Mouse (Mus musculus): Measurements from ENCODE around the gene Arhgap32. TPM values are rescaled to one million over a fixed set of nuclear protein-coding genes. Genes with fewer than 3 reads are reported as not detected.
A peak's percentile ranks its signal among the peaks of the same experiment; 100 is the strongest.

The Arhgap32 gene
- polyA plus RNA-seq, 1 experiment from 2014 or later = 7.4 TPM

- WGBS = 73% methylated on average over 7 of the region's 7 CpGs
- ATAC-seq (ENCODE audit: low FRiP score, low read depth) = no peak
- H3K4me1 ChIP-seq = no peaks in the 10 kb centered on the region
- no peaks in the 10 kb centered on the region for H3K36me3 ChIP-seq
- H3K9me3 ChIP-seq = no peaks in the 10 kb centered on the region
- H3K27me3 ChIP-seq = no peaks in the 10 kb centered on the region
- no peak overlapping the region for H3K4me2 ChIP-seq (replicated peaks)
- no peak overlapping the region for H3K27ac ChIP-seq (replicated peaks)
- H3K9ac ChIP-seq (replicated peaks) = no peak overlapping the region
- no peak overlapping the region for H3K4me3 ChIP-seq
These were observed 175.7 kb downstream of the Arhgap32 start for GRCm38 (mm10) chr9:32291618-32292017.

GRCm38 (mm10) chr9:32292686-32293085, 176.8 kb downstream of the Arhgap32 start:
- Histone ChIP-seq H3K27me3 (no peaks in the 10 kb centered on the region), H3K4me1 (no peaks in the 10 kb centered on the region), H3K9me3 (no peaks in the 10 kb centered on the region), H3K27ac (replicated peaks) (no peak overlapping the region), H3K4me2 (replicated peaks) (no peak overlapping the region), H3K9ac (replicated peaks) (no peak overlapping the region), H3K4me3 (no peak overlapping the region), H3K36me3 (no peaks in the 10 kb centered on the region)
- 57% methylated on average over 5 of the region's 5 CpGs for WGBS
- ATAC-seq (ENCODE audit: low FRiP score, low read depth) = no peak

GRCm38 (mm10) chr9:32295061-32295800, 179.3 kb downstream of the Arhgap32 start:
- no peaks in the 10 kb centered on the region for H3K36me3 ChIP-seq
- ATAC-seq (ENCODE audit: low FRiP score, low read depth) = no peak
- no peaks in the 10 kb centered on the region for H3K27me3 ChIP-seq
- 92% methylated on average over 9 of the region's 9 CpGs for WGBS
- H3K4me1 ChIP-seq = no peaks in the 10 kb centered on the region
- no peak overlapping the region for H3K9ac ChIP-seq (replicated peaks)
- no peaks in the 10 kb centered on the region for H3K9me3 ChIP-seq
- no peak overlapping the region for H3K4me2 ChIP-seq (replicated peaks)
- no peak overlapping the region for H3K4me3 ChIP-seq
- no peak overlapping the region for H3K27ac ChIP-seq (replicated peaks)

GRCm38 (mm10) chr9:32302501-32303150, 186.7 kb downstream of the Arhgap32 start:
- 63% methylated on average over 13 of the region's 13 CpGs for WGBS

GRCm38 (mm10) chr9:32311786-32312185, 195.8 kb downstream of the Arhgap32 start:
- Histone ChIP-seq H3K27ac (replicated peaks) (no peak overlapping the region), H3K4me3 (no peak overlapping the region), H3K36me3 (no peaks in the 10 kb centered on the region), H3K27me3 (no peaks in the 10 kb centered on the region), H3K9me3 (no peaks in the 10 kb centered on the region), H3K4me2 (replicated peaks) (no peak overlapping the region), H3K4me1 (0 out of 2 replicates have a peak, but pooled peaks cover 5% of the 10 kb centered on the region), H3K9ac (replicated peaks) (no peak overlapping the region)
- peak; percentile 54; the same call in 1 of the 2 replicates for ATAC-seq (ENCODE audit: low FRiP score, low read depth)
- WGBS = 69% methylated on average over 14 of the region's 14 CpGs

More at GRCm38 (mm10) chr9:32302501-32303150, 186.7 kb downstream of the Arhgap32 start:
- Histone ChIP-seq H3K27me3 (no peaks in the 10 kb centered on the region), H3K9ac (replicated peaks) (no peak overlapping the region), H3K27ac (replicated peaks) (no peak overlapping the region), H3K4me1 (peaks cover 11% of the 10 kb centered on the region; the same call in 1 of the 2 replicates), H3K4me3 (no peak overlapping the region), H3K36me3 (no peaks in the 10 kb centered on the region), H3K9me3 (no peaks in the 10 kb centered on the region), H3K4me2 (replicated peaks) (0 out of 2 replicates have a peak overlapping the region, but pooled peaks have one; percentile 5)
- peak; percentile 92 for ATAC-seq (ENCODE audit: low FRiP score, low read depth)

GRCm38 (mm10) chr9:32312208-32312607, 196.3 kb downstream of the Arhgap32 start:
- Histone ChIP-seq H3K9me3 (no peaks in the 10 kb centered on the region), H3K4me2 (replicated peaks) (no peak overlapping the region), H3K9ac (replicated peaks) (no peak overlapping the region), H3K27ac (replicated peaks) (no peak overlapping the region), H3K4me3 (no peak overlapping the region), H3K4me1 (0 out of 2 replicates have a peak, but pooled peaks cover 5% of the 10 kb centered on the region), H3K27me3 (no peaks in the 10 kb centered on the region), H3K36me3 (no peaks in the 10 kb centered on the region)
- WGBS = 84% methylated on average over 4 of the region's 4 CpGs
- ATAC-seq (ENCODE audit: low FRiP score, low read depth) = no peak

GRCm38 (mm10) chr9:32314071-32314470, 198.1 kb downstream of the Arhgap32 start:
- no peaks in the 10 kb centered on the region for H3K27me3 ChIP-seq
- H3K36me3 ChIP-seq = no peaks in the 10 kb centered on the region
- 0 out of 2 replicates have a peak, but pooled peaks cover 5% of the 10 kb centered on the region for H3K4me1 ChIP-seq
- no peak for ATAC-seq (ENCODE audit: low FRiP score, low read depth)
- H3K9ac ChIP-seq (replicated peaks) = no peak overlapping the region
- H3K27ac ChIP-seq (replicated peaks) = no peak overlapping the region
- H3K9me3 ChIP-seq = no peaks in the 10 kb centered on the region
- no peak overlapping the region for H3K4me2 ChIP-seq (replicated peaks)
- H3K4me3 ChIP-seq = no peak overlapping the region
- 84% methylated on average over 3 of the region's 3 CpGs for WGBS

GRCm38 (mm10) chr9:32315999-32316398, 200.1 kb downstream of the Arhgap32 start:
- Histone ChIP-seq H3K4me3 (no peak overlapping the region), H3K27ac (replicated peaks) (no peak overlapping the region), H3K27me3 (no peaks in the 10 kb centered on the region), H3K36me3 (no peaks in the 10 kb centered on the region), H3K4me1 (peaks cover 10% of the 10 kb centered on the region; the same call in 1 of the 2 replicates), H3K9me3 (no peaks in the 10 kb centered on the region), H3K9ac (replicated peaks) (no peak overlapping the region), H3K4me2 (replicated peaks) (no peak overlapping the region)
- ATAC-seq (ENCODE audit: low FRiP score, low read depth) = no peak
- 92% methylated on average over 3 of the region's 3 CpGs for whole genome bisulfite sequencing

Small RNA genes within 50 kb of the gene (microRNA-seq; reads per million reads assigned to microRNA genes)
- not detected for gene Gm44453

Other genes with a start within 250 kb of the Arhgap32 start
- gene Barx2, start 202.7 kb upstream of the Arhgap32 start, polyA plus RNA-seq (2016; fragmentation: Nextera tagmentation; extraction: Ambion mirVana) = not detected in 2 replicates
- gene Kcnj5, start 228.2 kb downstream of the Arhgap32 start, polyA plus RNA-seq (2016; fragmentation: Nextera tagmentation; extraction: Ambion mirVana) = 0.22 and 0.29 TPM in 2 replicates

Data from midbrain, embryonic 12.5 days (tissue).